Mouse (Mus musculus) hindbrain, embryonic 10.5 days (tissue): ENCODE data around the gene Klri2. TPM values are rescaled to one million over a fixed set of nuclear protein-coding genes. Genes with fewer than 3 reads are reported as not detected.

ENCODE experiments used
- polyA plus RNA-seq: library from polyadenylated mRNA; unstranded; fragments of >200 nt; fragmentation: Nextera tagmentation; extraction: Ambion mirVana; gene quantifications from 2 replicates; pipeline ENCODE4 v1.2.1, GENCODE M21; 2016

Gene Klri2
- polyA plus RNA-seq, 1 experiment from 2014 or later = not detected

Other genes starting within 250 kb of the Klri2 start
- 0.09 TPM in 1 of 2 replicates, not detected in the other for gene Olr1, start 233.3 kb downstream of the Klri2 start, polyA plus RNA-seq
- not detected in 2 replicates for gene Tmem52b, start 227.9 kb downstream of the Klri2 start, polyA plus RNA-seq
- 49.1 and 68.0 TPM in 2 replicates for gene Gabarapl1, start 207.3 kb downstream of the Klri2 start, polyA plus RNA-seq
- gene Klre1, start 162.6 kb downstream of the Klri2 start, polyA plus RNA-seq = not detected in 2 replicates
- gene Klrd1, start 148.7 kb downstream of the Klri2 start, polyA plus RNA-seq = not detected in 2 replicates
- gene Klrk1, start 116.6 kb downstream of the Klri2 start, polyA plus RNA-seq = 0.34 and 0.38 TPM in 2 replicates
- gene Klrc3, start 97.1 kb downstream of the Klri2 start, polyA plus RNA-seq = not detected in 2 replicates
- gene Klrc2, start 79.8 kb downstream of the Klri2 start, polyA plus RNA-seq = not detected in 2 replicates
- gene Klrc1, start 61.5 kb downstream of the Klri2 start, polyA plus RNA-seq = not detected in 2 replicates
- gene Klri1, start 23.4 kb downstream of the Klri2 start, polyA plus RNA-seq = not detected in 2 replicates
- not detected in 2 replicates for gene Gm156, start 43.8 kb upstream of the Klri2 start, polyA plus RNA-seq
- gene Gm17631, start 122.2 kb upstream of the Klri2 start, polyA plus RNA-seq = not detected in 2 replicates
- gene Klra17, start 136.2 kb upstream of the Klri2 start, polyA plus RNA-seq = not detected in 2 replicates
- not detected in 2 replicates for gene Klra5, start 177.2 kb upstream of the Klri2 start, polyA plus RNA-seq